Mouse (Mus musculus) MEL (cell line): Measurements from ENCODE around the gene Mfsd2b.

Experiments
- CTCF ChIP-seq, 3 experiments: IDR thresholded peaks in 2 of 3; conservative IDR thresholded peaks in 1 of 3; 2 replicates each; pipeline ENCODE4 v1.5.1; 2011 to 2012; ENCODE audit warnings: low read length in 3 of 3, low read depth in 2 of 3, mild to moderate bottlenecking in 2 of 3, improper control_type of control experiment in 1 of 3, inconsistent platforms in 1 of 3, mixed read lengths in 1 of 3, moderate library complexity in 1 of 3; ENCODE audit not compliant: control insufficient read depth in 1 of 3, insufficient read depth in 1 of 3, poor library complexity in 1 of 3, severe bottlenecking in 1 of 3
- MAX ChIP-seq: IDR thresholded peaks from 2 replicates; pipeline ENCODE4 v1.6.1; 2011; ENCODE audit warnings: low read length, improper control_type of control experiment
- NELFE ChIP-seq: IDR thresholded peaks from 2 replicates; pipeline ENCODE4 v1.6.1; 2011; ENCODE audit warnings: low read depth, low read length, improper control_type of control experiment
- POLR2AphosphoS5 ChIP-seq: IDR thresholded peaks from 2 replicates; pipeline ENCODE4 v1.6.1; 2012; ENCODE audit warnings: low read depth, borderline replicate concordance, mild to moderate bottlenecking, inconsistent platforms, low read length, moderate library complexity, mixed read lengths
- USF2 ChIP-seq, 2 experiments: IDR thresholded peaks; 2 replicates each; pipeline ENCODE4 v1.6.1; 2011 to 2012; ENCODE audit warnings: improper control_type of control experiment in 2 of 2, low read length in 2 of 2, borderline replicate concordance in 1 of 2, inconsistent platforms in 1 of 2, low read depth in 1 of 2, mild to moderate bottlenecking in 1 of 2; ENCODE audit not compliant: insufficient read depth in 1 of 2
- ZC3H11A ChIP-seq: IDR thresholded peaks from 2 replicates; pipeline ENCODE4 v1.6.1; 2012; ENCODE audit warnings: low read depth, mild to moderate bottlenecking, inconsistent platforms, low read length, improper control_type of control experiment

DNA sequence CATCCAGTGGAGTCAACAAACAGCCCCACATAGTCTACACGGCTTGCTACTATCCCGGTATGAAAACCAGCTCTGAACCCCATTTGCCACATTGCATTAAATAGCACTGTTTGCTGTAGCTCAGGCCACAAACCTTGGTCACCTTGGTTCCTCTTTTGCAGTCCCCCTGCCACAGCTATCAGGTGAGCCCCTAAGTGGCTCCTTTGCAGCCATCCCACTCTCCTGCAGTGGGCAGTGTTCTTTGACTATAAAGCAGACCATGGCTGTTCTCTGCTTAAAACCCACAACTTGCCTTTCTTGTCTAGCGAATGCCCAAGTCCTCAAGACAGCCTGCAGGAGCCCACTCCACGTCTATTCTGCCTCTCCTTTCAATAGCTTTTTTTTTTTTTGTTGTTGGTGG, 1.9 kb downstream of the Mfsd2b start:
- TF ChIP-seq MAX: no peak
- peak in 2 of 3 experiments; percentile 20 to 22; a peak in 4 of 6 replicates for TF ChIP-seq CTCF (IDR thresholded peaks at IDR 0.05 in 2 of 3, conservative IDR thresholded peaks at IDR 0.05 in 1 of 3; ENCODE audit: control insufficient read depth in 1 of 3, insufficient read depth in 1 of 3, low read depth in 2 of 3, low read length in 3 of 3, poor library complexity in 1 of 3, severe bottlenecking in 1 of 3)
- TF ChIP-seq ZC3H11A: no peak
- TF ChIP-seq POLR2AphosphoS5: no peak
- TF ChIP-seq NELFE: no peak
- TF ChIP-seq USF2 (IDR thresholded peaks at IDR 0.05; ENCODE audit: borderline replicate concordance in 1 of 2, insufficient read depth in 1 of 2, low read depth in 1 of 2, low read length in 2 of 2): no peak
